Mouse (Mus musculus) hindbrain, embryonic 10.5 days (tissue): Measurements from ENCODE around the gene Gpank1. TPM values are rescaled to one million over a fixed set of nuclear protein-coding genes. Genes with fewer than 3 reads are reported as not detected.

Source experiments
- DNase-seq: peaks from one replicate; pipeline ENCODE4 v3.0.0-alpha.2; 2017; ENCODE audit warnings: low spot score
- H3K27ac ChIP-seq: fragments of 300-500 bp; sonication (generic); 2 replicates; pipeline ENCODE4 v1.5.1; 2016; ENCODE audit warnings: mild to moderate bottlenecking, moderate library complexity
- H3K27me3 ChIP-seq: fragments of 300-500 bp; sonication (generic); 2 replicates; pipeline ENCODE4 v1.6.1; 2016; ENCODE audit warnings: mild to moderate bottlenecking; ENCODE audit not compliant: poor library complexity, insufficient read depth, severe bottlenecking
- H3K36me3 ChIP-seq: fragments of 300-500 bp; sonication (generic); 2 replicates; pipeline ENCODE4 v1.6.1; 2016; ENCODE audit warnings: mild to moderate bottlenecking, moderate library complexity
- H3K4me1 ChIP-seq: fragments of 300-500 bp; sonication (generic); replicated peaks from 2 replicates; pipeline ENCODE4 v1.6.1; 2016; ENCODE audit warnings: mild to moderate bottlenecking
- H3K4me3 ChIP-seq: fragments of 300-500 bp; sonication (generic); 2 replicates; pipeline ENCODE4 v1.5.1; 2016; ENCODE audit warnings: mild to moderate bottlenecking, moderate library complexity
- H3K9me3 ChIP-seq: fragments of 300-500 bp; sonication (generic); 2 replicates; pipeline ENCODE4 v1.6.1; 2016; ENCODE audit warnings: mild to moderate bottlenecking, moderate library complexity
- WGBS: fragments of 180-500 bp; shearing (Covaris S2); methylation state at CpG from one replicate; pipeline ENCODE4 v1.1.7; 2016; 5-methylcytosine and 5-hydroxymethylcytosine counted together
- polyA plus RNA-seq: library from polyadenylated mRNA; unstranded; fragments of >200 nt; fragmentation: Nextera tagmentation; extraction: Ambion mirVana; gene quantifications from 2 replicates; pipeline ENCODE4 v1.2.1, GENCODE M21; 2016

Gene Gpank1
- polyA plus RNA-seq, 1 experiment from 2014 or later: 33.5 TPM

DNA sequence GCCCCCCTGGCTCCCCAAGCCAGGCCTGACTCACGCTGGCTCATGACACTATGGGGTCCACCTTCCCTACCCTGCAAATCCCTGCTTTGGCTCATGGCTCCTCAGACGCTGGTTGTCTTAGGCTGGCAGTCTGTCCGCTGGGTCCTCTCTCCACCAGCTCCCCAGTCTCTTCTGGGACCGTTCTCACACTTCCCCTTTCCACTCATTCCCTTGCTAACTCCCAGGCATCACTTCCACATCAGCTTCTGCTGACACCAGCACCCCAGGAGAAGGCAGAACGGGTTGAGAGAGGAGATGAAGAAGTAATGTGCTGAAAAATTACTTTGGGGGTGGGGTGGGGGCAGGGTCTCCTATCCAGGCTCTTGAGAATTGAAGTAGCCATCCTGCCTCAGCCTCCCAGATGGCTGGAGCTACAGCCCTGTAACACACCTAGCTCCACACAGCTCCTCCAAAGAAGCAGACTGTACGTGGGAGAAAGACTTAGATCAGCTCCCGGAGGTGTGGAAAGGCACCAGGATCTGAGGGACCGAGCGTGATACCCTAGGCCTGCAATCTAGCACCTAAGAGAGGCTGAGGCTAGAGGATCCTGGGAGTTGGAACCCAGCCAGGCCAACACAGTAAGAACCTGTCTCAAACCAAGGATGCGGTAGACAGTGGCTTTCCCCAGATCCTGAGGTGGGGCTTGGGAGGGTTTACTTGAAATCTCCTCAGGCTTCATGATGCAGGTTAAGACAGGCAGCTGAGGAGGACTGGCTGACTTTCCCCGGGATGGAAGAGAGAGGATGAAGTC lies 51.4 kb downstream of the Gpank1 start:
- Histone ChIP-seq H3K9me3 (no peaks in the 10 kb centered on the region), H3K27me3 (no peaks in the 10 kb centered on the region; the same call in 1 of the 2 replicates), H3K4me3 (no peak overlapping the region), H3K36me3 (no peaks in the 10 kb centered on the region), H3K27ac (no peak overlapping the region), H3K4me1 (no peaks in the 10 kb centered on the region)
- 71% methylated on average over 11 of the region's 11 CpGs for WGBS
- DNase-seq: no peak

DNA sequence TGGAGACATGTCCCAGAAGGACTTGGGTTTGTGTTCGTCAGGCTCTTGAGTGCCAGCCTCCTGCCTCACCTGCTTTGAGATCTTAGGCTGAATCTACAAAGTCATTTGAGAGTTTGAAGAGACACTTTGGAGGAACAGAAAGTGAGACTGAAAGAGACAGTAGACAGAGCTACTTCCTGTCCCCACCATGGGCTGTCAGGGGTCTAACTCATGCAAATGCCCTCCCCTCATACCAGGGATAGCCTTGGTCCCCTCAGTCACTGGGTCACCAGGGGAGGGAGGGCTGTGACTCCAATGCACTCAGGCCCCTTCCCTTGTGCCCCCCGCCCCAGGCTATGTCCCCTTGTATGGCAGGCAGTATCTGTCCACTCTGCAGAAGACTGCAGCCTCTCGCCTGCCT lies 52.1 kb downstream of the Gpank1 start:
- 77% methylated on average over 3 of the region's 3 CpGs for WGBS
- no peak for DNase-seq

More for the DNA sequence above, 52.1 kb downstream of the Gpank1 start:
- no peaks in the 10 kb centered on the region for H3K36me3 ChIP-seq
- H3K27ac ChIP-seq: no peak overlapping the region
- H3K27me3 ChIP-seq: no peaks in the 10 kb centered on the region; the same call in 1 of the 2 replicates
- H3K9me3 ChIP-seq: no peaks in the 10 kb centered on the region
- H3K4me3 ChIP-seq: no peak overlapping the region
- no peaks in the 10 kb centered on the region for H3K4me1 ChIP-seq

Other genes with a start within 250 kb of the Gpank1 start
- 5.2 and 5.6 TPM in 2 replicates for gene Zbtb12, start 242.0 kb upstream of the Gpank1 start, polyA plus RNA-seq
- gene Gm20547, start 239.4 kb upstream of the Gpank1 start, polyA plus RNA-seq: 0.14 TPM in 1 of 2 replicates, not detected in the other
- 0.58 and 1.0 TPM in 2 replicates for gene C2, start 223.2 kb upstream of the Gpank1 start, polyA plus RNA-seq
- gene Ehmt2, start 223.0 kb upstream of the Gpank1 start, polyA plus RNA-seq: 98.2 and 100 TPM in 2 replicates
- gene Slc44a4, start 207.0 kb upstream of the Gpank1 start, polyA plus RNA-seq: 0.41 TPM in 1 of 2 replicates, not detected in the other
- 16.2 and 20.7 TPM in 2 replicates for gene Neu1, start 190.2 kb upstream of the Gpank1 start, polyA plus RNA-seq
- 0.09 and 0.20 TPM in 2 replicates for gene Hspa1b, start 162.2 kb upstream of the Gpank1 start, polyA plus RNA-seq
- 0.42 TPM in 1 of 2 replicates, not detected in the other for gene Gm20481, start 151.5 kb upstream of the Gpank1 start, polyA plus RNA-seq
- gene Hspa1a, start 149.3 kb upstream of the Gpank1 start, polyA plus RNA-seq: 0.90 and 1.7 TPM in 2 replicates
- gene Hspa1l, start 148.8 kb upstream of the Gpank1 start, polyA plus RNA-seq: 0.76 and 0.78 TPM in 2 replicates
- 278 and 314 TPM in 2 replicates for gene Lsm2, start 139.6 kb upstream of the Gpank1 start, polyA plus RNA-seq
- gene Vars, start 120.5 kb upstream of the Gpank1 start, polyA plus RNA-seq: 176 and 199 TPM in 2 replicates
- gene Vwa7, start 104.9 kb upstream of the Gpank1 start, polyA plus RNA-seq: 0.10 and 0.24 TPM in 2 replicates
- 5.2 and 5.6 TPM in 2 replicates for gene Sapcd1, start 93.4 kb upstream of the Gpank1 start, polyA plus RNA-seq
- 3.9 and 6.4 TPM in 2 replicates for gene Msh5, start 74.7 kb upstream of the Gpank1 start, polyA plus RNA-seq
- 232 and 239 TPM in 2 replicates for gene Clic1, start 71.5 kb upstream of the Gpank1 start, polyA plus RNA-seq
- 536 and 664 TPM in 2 replicates for gene Ddah2, start 62.4 kb upstream of the Gpank1 start, polyA plus RNA-seq
- gene Ly6g6c, start 56.1 kb upstream of the Gpank1 start, polyA plus RNA-seq: 0.20 and 0.27 TPM in 2 replicates
- gene Mpig6b, start 55.3 kb upstream of the Gpank1 start, polyA plus RNA-seq: 0.76 and 1.1 TPM in 2 replicates
- gene Ly6g6e, start 44.6 kb upstream of the Gpank1 start, polyA plus RNA-seq: 0.76 and 0.97 TPM in 2 replicates
- 2.1 and 2.4 TPM in 2 replicates for gene Ly6g6d, start 43.4 kb upstream of the Gpank1 start, polyA plus RNA-seq
- 0.67 and 0.80 TPM in 2 replicates for gene Ly6g6f, start 35.8 kb upstream of the Gpank1 start, polyA plus RNA-seq
- 58.2 and 67.1 TPM in 2 replicates for gene Abhd16a, start 32.2 kb upstream of the Gpank1 start, polyA plus RNA-seq
- gene Ly6g5c, start 13.2 kb upstream of the Gpank1 start, polyA plus RNA-seq: not detected in 2 replicates
- 0.90 and 1.7 TPM in 2 replicates for gene Ly6g5b, start 6.0 kb upstream of the Gpank1 start, polyA plus RNA-seq
- gene Csnk2b, start 598 bp downstream of the Gpank1 start, polyA plus RNA-seq: 303 and 328 TPM in 2 replicates
- gene D17H6S53E, start 4.9 kb downstream of the Gpank1 start, polyA plus RNA-seq: 10.0 and 10.2 TPM in 2 replicates
- gene Apom, start 10.6 kb downstream of the Gpank1 start, polyA plus RNA-seq: 0.16 and 0.49 TPM in 2 replicates
- gene Bag6, start 13.7 kb downstream of the Gpank1 start, polyA plus RNA-seq: 70.3 and 77.6 TPM in 2 replicates
- 193 and 221 TPM in 2 replicates for gene Prrc2a, start 43.4 kb downstream of the Gpank1 start, polyA plus RNA-seq
- gene Aif1, start 54.6 kb downstream of the Gpank1 start, polyA plus RNA-seq: 4.2 and 6.5 TPM in 2 replicates
- 4.8 and 11.9 TPM in 2 replicates for gene Lst1, start 67.0 kb downstream of the Gpank1 start, polyA plus RNA-seq
- 0.17 and 0.19 TPM in 2 replicates for gene Ltb, start 73.0 kb downstream of the Gpank1 start, polyA plus RNA-seq
- gene Tnf, start 80.6 kb downstream of the Gpank1 start, polyA plus RNA-seq: not detected in 2 replicates
- not detected in 2 replicates for gene Lta, start 83.9 kb downstream of the Gpank1 start, polyA plus RNA-seq
- gene Gm16181, start 99.4 kb downstream of the Gpank1 start, polyA plus RNA-seq: 0.42 and 0.46 TPM in 2 replicates
- 7.6 and 12.9 TPM in 2 replicates for gene Atp6v1g2, start 112.2 kb downstream of the Gpank1 start, polyA plus RNA-seq
- gene Nfkbil1, start 114.3 kb downstream of the Gpank1 start, polyA plus RNA-seq: 10.2 and 11.6 TPM in 2 replicates
- 661 and 692 TPM in 2 replicates for gene Ddx39b, start 120.3 kb downstream of the Gpank1 start, polyA plus RNA-seq
- gene H2-D1, start 141.3 kb downstream of the Gpank1 start, polyA plus RNA-seq: 54.3 and 60.1 TPM in 2 replicates
- not detected in 2 replicates for gene H2-Q1, start 198.9 kb downstream of the Gpank1 start, polyA plus RNA-seq
- 0.73 and 0.76 TPM in 2 replicates for gene H2-Q2, start 220.8 kb downstream of the Gpank1 start, polyA plus RNA-seq